Mouse (Mus musculus) embryonic fibroblast, embryonic 13.5 days (primary cell): ENCODE data around the gene Cald1.

Experiments used
- CTCF ChIP-seq: IDR thresholded peaks from 2 replicates; pipeline ENCODE4 v1.5.1; 2011; ENCODE audit warnings: mild to moderate bottlenecking, control low read depth, low read length, moderate library complexity, borderline replicate concordance; ENCODE audit not compliant: insufficient read depth
- POLR2A ChIP-seq: IDR thresholded peaks from 2 replicates; pipeline ENCODE4 v1.6.1; 2011; ENCODE audit warnings: low read depth, mild to moderate bottlenecking, control low read depth, low read length, moderate library complexity

DNA sequence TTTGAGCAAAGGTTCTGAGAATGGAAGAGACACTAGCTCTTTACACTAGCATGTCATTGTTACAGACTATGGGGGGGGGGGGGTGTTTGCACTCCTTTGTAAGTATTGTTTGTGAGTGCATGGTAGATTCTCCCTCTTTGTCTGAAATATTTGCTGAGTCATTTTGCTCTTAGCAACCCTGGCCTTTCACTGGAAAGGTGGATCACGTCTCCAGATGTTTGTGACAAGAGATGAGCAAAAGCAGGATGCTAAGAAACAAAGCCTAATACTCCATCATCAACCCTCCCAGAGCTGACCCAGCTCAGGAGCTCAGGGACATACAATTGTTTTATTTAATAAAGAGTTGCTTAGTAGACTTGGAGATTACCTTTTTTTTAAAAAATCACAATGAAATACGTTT lies 138.6 kb downstream of the Cald1 start:
- TF ChIP-seq CTCF, result no peak
- TF ChIP-seq POLR2A, result no peak
